Mouse (Mus musculus) embryonic facial prominence, embryonic 13.5 days (tissue): ENCODE results near the gene Snx9. TPM values are rescaled to one million over a fixed set of nuclear protein-coding genes. Genes with fewer than 3 reads are reported as not detected.

Experiments
- ATAC-seq: fragments of 200-750 bp; cut with Nextera tagmentation; 2 replicates; pipeline ENCODE4 v1.8.0; 2017; ENCODE audit warnings: low read depth; ENCODE audit not compliant: insufficient number of reproducible peaks, insufficient read depth, low FRiP score, low TSS enrichment
- H3K27ac ChIP-seq: fragments of 300-500 bp; sonication (generic); 2 replicates; pipeline ENCODE4 v1.5.1; 2015; ENCODE audit warnings: moderate library complexity, mild to moderate bottlenecking, inconsistent platforms
- H3K27me3 ChIP-seq: fragments of 300-500 bp; sonication (generic); 2 replicates; pipeline ENCODE4 v1.6.1; 2015; ENCODE audit warnings: mild to moderate bottlenecking, inconsistent platforms
- H3K36me3 ChIP-seq: fragments of 300-500 bp; sonication (generic); 2 replicates; pipeline ENCODE4 v1.6.1; 2015; ENCODE audit warnings: mild to moderate bottlenecking, inconsistent platforms
- H3K4me1 ChIP-seq: fragments of 300-500 bp; sonication (generic); 2 replicates; pipeline ENCODE4 v1.6.1; 2015; ENCODE audit warnings: inconsistent platforms
- H3K4me2 ChIP-seq: fragments of 300-500 bp; sonication (generic); 2 replicates; pipeline ENCODE4 v1.6.1; 2015; ENCODE audit warnings: moderate library complexity, mild to moderate bottlenecking, inconsistent platforms
- H3K4me3 ChIP-seq: fragments of 300-500 bp; sonication (generic); 2 replicates; pipeline ENCODE4 v1.5.1; 2015; ENCODE audit warnings: mild to moderate bottlenecking, inconsistent platforms
- H3K9ac ChIP-seq: fragments of 300-500 bp; sonication (generic); 2 replicates; pipeline ENCODE4 v1.6.1; 2015; ENCODE audit warnings: mild to moderate bottlenecking, inconsistent platforms
- H3K9me3 ChIP-seq: fragments of 300-500 bp; sonication (generic); 2 replicates; pipeline ENCODE4 v1.6.1; 2016; ENCODE audit warnings: inconsistent platforms
- WGBS: fragments of 180-500 bp; shearing (Covaris S2); methylation state at CpG from one replicate; pipeline ENCODE4 v1.1.7; 2015; ENCODE audit warnings: mixed read lengths; 5-methylcytosine and 5-hydroxymethylcytosine counted together
- polyA plus RNA-seq: library from polyadenylated mRNA; unstranded; fragments of >200 nt; fragmentation: Nextera tagmentation; extraction: Ambion mirVana; gene quantifications from 2 replicates; pipeline ENCODE4 v1.2.1, GENCODE M21; 2015

The Snx9 gene
- polyA plus RNA-seq, 1 experiment from 2014 or later: 23.4 TPM

DNA sequence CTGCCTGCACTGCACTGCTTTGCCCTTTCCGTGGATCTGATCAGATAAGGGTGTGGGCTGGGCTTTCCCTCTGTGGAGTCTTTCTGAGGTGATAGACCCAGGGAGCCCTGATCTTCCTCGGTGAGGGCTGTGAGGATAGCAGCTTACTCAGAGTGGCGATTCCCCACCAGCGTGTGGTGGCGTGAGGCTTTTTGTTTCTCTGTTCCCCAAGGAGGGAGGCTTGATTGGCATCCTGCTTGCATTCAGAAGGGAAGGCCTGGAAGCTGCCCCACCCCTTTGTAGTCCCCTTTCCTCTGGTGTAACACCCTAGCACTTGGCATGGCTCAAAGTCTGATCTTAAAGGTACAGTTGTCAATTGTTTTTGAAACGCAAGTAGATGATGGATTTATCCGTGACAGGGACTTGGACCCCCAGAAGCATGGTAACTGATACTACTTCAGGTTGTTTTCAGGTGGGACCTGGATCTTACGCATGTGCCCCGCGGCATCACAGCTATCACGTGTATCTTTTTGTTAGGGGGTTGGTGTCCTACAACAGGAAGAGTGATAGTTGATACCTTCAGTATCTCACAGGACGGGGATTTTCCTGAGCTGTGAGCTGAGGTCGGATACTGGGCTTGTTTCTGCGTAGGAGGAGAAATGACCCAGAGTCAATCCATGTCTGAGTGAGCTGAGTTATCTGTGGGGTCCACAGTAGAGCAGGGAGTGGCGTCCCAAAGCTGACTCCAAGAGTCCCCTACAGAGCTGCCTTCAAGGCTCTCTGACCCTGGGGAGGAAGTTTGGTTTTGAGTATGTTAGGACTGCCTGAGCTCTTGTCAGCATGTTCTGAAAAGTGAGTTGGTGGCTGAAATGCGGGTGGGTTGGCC is 136.2 kb downstream of the Snx9 start:
- no peak for ATAC-seq

DNA sequence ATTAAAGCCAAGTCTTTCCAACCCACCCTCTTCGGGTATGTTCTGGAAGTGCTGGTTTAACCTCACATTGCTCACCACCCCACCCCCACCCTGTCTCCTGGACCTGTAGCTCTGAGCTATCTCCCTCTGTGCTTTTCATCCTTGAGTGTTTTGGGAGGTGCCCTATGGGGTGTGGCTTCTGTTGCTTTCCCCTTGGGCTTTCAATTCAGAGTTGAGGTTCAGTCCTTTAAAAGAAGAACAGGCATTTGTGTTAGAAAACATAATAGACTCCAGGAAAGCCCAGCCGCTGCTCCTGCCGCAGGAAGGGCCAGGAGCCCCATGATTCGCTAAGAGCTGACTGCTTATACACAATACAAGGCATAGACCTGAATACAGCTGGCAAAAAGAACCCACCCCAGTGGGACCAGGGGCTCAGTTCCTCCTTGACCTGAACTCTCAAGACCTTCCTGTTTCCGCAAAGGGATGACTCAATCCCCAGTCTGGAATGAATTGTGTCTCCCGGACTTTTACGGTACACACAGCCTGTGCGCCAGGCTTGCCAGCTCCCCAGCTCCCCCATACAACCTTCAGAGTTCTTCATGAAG is 136.9 kb downstream of the Snx9 start:
- no peak overlapping the region for H3K9ac ChIP-seq
- peaks cover 35% of the 10 kb centered on the region for H3K4me1 ChIP-seq
- H3K4me2 ChIP-seq: no peak overlapping the region
- 67% methylated on average over 8 of the region's 8 CpGs for WGBS
- no peaks in the 10 kb centered on the region for H3K36me3 ChIP-seq
- ATAC-seq: no peak
- no peak overlapping the region for H3K4me3 ChIP-seq
- H3K27ac ChIP-seq: no peak overlapping the region
- H3K27me3 ChIP-seq: no peaks in the 10 kb centered on the region
- H3K9me3 ChIP-seq: no peaks in the 10 kb centered on the region

More for the DNA sequence above, 136.2 kb downstream of the Snx9 start:
- H3K4me3 ChIP-seq: no peak overlapping the region
- H3K9me3 ChIP-seq: no peaks in the 10 kb centered on the region
- no peak overlapping the region for H3K9ac ChIP-seq
- H3K36me3 ChIP-seq: no peaks in the 10 kb centered on the region
- H3K4me2 ChIP-seq: peak overlapping the region; percentile 42
- 45% methylated on average over 16 of the region's 16 CpGs for WGBS
- H3K27me3 ChIP-seq: no peaks in the 10 kb centered on the region
- H3K4me1 ChIP-seq: peaks cover 35% of the 10 kb centered on the region
- peak overlapping the region; percentile 75 for H3K27ac ChIP-seq

DNA sequence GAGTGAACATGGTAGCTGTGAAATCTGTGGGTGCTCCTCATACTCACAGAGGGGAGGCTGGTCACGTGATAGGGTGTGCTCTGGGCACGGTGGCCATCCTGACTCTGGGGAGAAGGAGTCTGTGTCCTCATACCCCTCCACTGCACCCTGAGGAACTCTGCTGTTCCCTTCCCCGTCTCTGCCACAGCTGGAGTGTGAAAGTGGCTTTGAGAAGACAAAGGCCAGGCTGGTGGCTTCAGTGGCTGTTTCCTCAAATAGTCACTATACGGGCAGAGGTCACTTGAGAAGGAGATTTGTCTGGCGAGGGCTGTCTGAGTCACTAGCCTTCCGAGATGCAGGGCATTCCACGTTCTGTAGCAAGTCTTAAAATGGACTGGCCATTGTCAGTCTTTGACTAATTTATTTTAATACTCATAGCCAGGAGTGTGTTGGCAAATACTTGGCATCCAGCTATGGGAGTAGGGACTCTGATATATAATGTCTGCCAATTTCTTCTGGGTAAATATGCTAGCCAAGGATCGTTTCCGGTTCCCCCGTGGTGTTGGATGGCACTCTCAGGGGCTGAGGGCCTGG is 137.5 kb downstream of the Snx9 start:
- Histone ChIP-seq H3K4me1 (peaks cover 35% of the 10 kb centered on the region), H3K27ac (no peak overlapping the region)
- ATAC-seq: no peak

DNA sequence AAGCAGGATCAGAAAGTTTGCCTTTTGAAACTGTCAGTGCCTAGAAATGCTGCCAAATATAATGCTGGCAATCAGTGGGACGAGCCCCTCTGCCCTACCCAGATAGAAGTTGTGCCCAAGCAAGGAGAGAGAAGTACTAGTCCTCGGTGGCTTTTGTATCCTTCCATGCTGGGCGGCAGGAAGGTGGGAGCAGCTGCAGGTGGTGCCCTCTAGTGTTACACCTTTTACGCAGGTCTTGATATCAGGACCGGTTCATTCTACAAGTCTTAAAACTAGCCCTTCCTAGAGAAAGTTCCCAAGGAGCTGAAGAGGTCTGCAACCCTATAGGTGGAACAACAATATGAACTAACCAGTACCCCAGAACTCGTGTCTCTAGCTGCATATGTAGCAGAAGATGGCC is 139.7 kb downstream of the Snx9 start:
- Histone ChIP-seq H3K9ac (no peak overlapping the region), H3K27me3 (no peaks in the 10 kb centered on the region), H3K9me3 (no peaks in the 10 kb centered on the region), H3K4me3 (no peak overlapping the region), H3K27ac (no peak overlapping the region), H3K36me3 (no peaks in the 10 kb centered on the region), H3K4me2 (no peak overlapping the region), H3K4me1 (peaks cover 25% of the 10 kb centered on the region)
- WGBS: 32% methylated on average over 6 of the region's 6 CpGs
- no peak for ATAC-seq

More for the DNA sequence above, 137.5 kb downstream of the Snx9 start:
- no peak overlapping the region for H3K4me2 ChIP-seq
- no peaks in the 10 kb centered on the region for H3K36me3 ChIP-seq
- H3K27me3 ChIP-seq: no peaks in the 10 kb centered on the region
- 84% methylated on average over 10 of the region's 10 CpGs for WGBS
- no peaks in the 10 kb centered on the region for H3K9me3 ChIP-seq
- H3K4me3 ChIP-seq: no peak overlapping the region
- no peak overlapping the region for H3K9ac ChIP-seq

Other genes with a start within 250 kb of the Snx9 start
- 2.5 and 2.9 TPM in 2 replicates for gene Synj2, start 100.0 kb downstream of the Snx9 start, polyA plus RNA-seq
- gene Serac1, start 238.4 kb downstream of the Snx9 start, polyA plus RNA-seq: 6.2 and 6.8 TPM in 2 replicates
- gene Gtf2h5, start 238.5 kb downstream of the Snx9 start, polyA plus RNA-seq: 186 and 198 TPM in 2 replicates